Mouse (Mus musculus) forebrain, embryonic 10.5 days (tissue): ENCODE measurements around the gene Gcnt4. TPM values are rescaled to one million over a fixed set of nuclear protein-coding genes. Genes with fewer than 3 reads are reported as not detected.

Experiments used
- DNase-seq: peaks from one replicate; pipeline ENCODE4 v3.0.0-alpha.2; 2017; ENCODE audit warnings: low spot score; ENCODE audit errors: extremely low spot score
- H3K27ac ChIP-seq: fragments of 300-500 bp; sonication (generic); 2 replicates; pipeline ENCODE4 v1.5.1; 2016; ENCODE audit warnings: mild to moderate bottlenecking
- H3K27me3 ChIP-seq: fragments of 300-500 bp; sonication (generic); 2 replicates; pipeline ENCODE4 v1.6.1; 2016; ENCODE audit warnings: mild to moderate bottlenecking; ENCODE audit not compliant: poor library complexity, severe bottlenecking
- H3K36me3 ChIP-seq: fragments of 300-500 bp; sonication (generic); replicated peaks from 2 replicates; pipeline ENCODE4 v1.6.1; 2016; ENCODE audit warnings: mild to moderate bottlenecking, moderate library complexity
- H3K4me1 ChIP-seq: fragments of 300-500 bp; sonication (generic); 2 replicates; pipeline ENCODE4 v1.6.1; 2016
- H3K4me3 ChIP-seq: fragments of 300-500 bp; sonication (generic); 2 replicates; pipeline ENCODE4 v1.5.1; 2016; ENCODE audit warnings: mild to moderate bottlenecking, moderate library complexity
- H3K9me3 ChIP-seq: fragments of 300-500 bp; sonication (generic); 2 replicates; pipeline ENCODE4 v1.6.1; 2016; ENCODE audit warnings: mild to moderate bottlenecking, moderate library complexity
- WGBS: fragments of 180-500 bp; shearing (Covaris S2); methylation state at CpG from one replicate; pipeline ENCODE4 v1.1.7; 2016; 5-methylcytosine and 5-hydroxymethylcytosine counted together
- polyA plus RNA-seq: library from polyadenylated mRNA; unstranded; fragments of >200 nt; fragmentation: Nextera tagmentation; extraction: Ambion mirVana; gene quantifications from 2 replicates; pipeline ENCODE4 v1.2.1, GENCODE M21; 2016

The Gcnt4 gene
- polyA plus RNA-seq, 1 experiment from 2014 or later, result 0.22 TPM

DNA sequence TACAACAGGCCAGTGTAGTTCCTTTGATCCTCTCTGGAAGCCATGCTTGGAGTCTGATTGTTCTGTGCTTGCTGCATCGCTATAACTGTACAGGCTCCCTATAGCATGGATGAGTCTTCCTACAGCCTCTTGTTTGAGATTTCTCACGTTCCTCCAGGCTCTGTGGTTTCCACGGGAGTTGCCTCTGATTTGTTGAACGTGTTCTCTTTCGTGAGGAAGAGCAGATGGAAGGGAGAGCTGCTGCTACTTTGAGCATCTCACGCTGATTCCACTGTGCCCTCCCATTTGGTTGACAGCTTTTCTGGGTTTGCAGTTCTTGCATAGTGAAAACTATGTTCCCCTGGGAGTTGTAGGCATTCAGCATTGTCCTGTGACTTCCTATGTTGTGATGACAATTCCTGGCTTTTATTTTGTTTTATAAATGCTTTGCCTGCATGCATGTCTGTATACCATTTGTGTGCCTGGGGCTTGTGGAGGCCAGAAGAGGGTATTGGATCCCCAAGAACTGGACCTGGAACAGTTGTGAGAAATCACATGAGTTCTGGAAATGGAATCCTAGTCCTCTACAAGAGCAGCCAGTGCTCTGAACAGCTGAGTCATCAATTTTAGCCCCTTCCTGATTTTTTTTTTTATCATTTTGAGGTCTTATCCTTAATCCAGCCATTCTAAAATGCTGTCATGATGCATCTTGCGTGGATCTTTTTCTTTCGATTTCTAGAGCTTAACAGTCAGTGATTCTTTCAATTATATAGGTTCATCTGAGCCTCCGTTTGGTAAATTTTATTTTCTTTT, 37.1 kb downstream of the Gcnt4 start:
- DNase-seq, result no peak
- no peak overlapping the region for H3K27ac ChIP-seq
- WGBS, result 83% methylated on average over 9 of the region's 9 CpGs
- no peaks in the 10 kb centered on the region for H3K9me3 ChIP-seq
- H3K36me3 ChIP-seq, result no peaks in the 10 kb centered on the region
- H3K4me3 ChIP-seq, result no peak overlapping the region
- H3K4me1 ChIP-seq, result no peaks in the 10 kb centered on the region
- no peaks in the 10 kb centered on the region for H3K27me3 ChIP-seq

- H3K27me3 ChIP-seq, result no peaks in the 10 kb centered on the region
- no peaks in the 10 kb centered on the region for H3K9me3 ChIP-seq
- no peak overlapping the region for H3K27ac ChIP-seq
- DNase-seq, result no peak
- WGBS, result 93% methylated on average over 5 of the region's 5 CpGs
- no peaks in the 10 kb centered on the region for H3K36me3 ChIP-seq
- no peak overlapping the region for H3K4me3 ChIP-seq
- no peaks in the 10 kb centered on the region for H3K4me1 ChIP-seq
These were observed 38.3 kb downstream of the Gcnt4 start for GRCm38 (mm10) chr13:96962801-96963200.

DNA sequence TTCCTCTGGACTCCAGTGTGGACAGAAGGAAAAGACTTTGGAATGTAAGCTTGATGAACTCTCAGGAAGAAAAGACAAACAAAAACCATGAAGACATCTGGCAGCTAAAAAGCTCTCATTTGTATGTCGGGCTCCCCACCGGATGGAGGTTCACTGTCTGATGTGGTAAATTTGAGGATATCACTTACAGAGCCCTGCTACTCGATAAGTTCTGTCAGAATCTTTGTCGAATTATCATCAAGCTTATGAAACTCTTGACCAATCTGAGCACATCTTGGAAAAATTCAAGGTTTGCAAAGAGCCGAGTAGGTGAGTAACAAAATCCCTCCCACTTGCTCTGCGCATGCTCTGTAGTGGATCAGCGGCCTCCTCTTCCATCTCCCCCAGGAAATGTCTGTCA, 40.5 kb downstream of the Gcnt4 start:
- no peaks in the 10 kb centered on the region for H3K9me3 ChIP-seq
- H3K4me1 ChIP-seq, result no peaks in the 10 kb centered on the region
- H3K36me3 ChIP-seq, result no peaks in the 10 kb centered on the region
- DNase-seq, result no peak
- no peaks in the 10 kb centered on the region for H3K27me3 ChIP-seq
- WGBS, result 92% methylated on average over 7 of the region's 7 CpGs
- H3K27ac ChIP-seq, result no peak overlapping the region
- no peak overlapping the region for H3K4me3 ChIP-seq

DNA sequence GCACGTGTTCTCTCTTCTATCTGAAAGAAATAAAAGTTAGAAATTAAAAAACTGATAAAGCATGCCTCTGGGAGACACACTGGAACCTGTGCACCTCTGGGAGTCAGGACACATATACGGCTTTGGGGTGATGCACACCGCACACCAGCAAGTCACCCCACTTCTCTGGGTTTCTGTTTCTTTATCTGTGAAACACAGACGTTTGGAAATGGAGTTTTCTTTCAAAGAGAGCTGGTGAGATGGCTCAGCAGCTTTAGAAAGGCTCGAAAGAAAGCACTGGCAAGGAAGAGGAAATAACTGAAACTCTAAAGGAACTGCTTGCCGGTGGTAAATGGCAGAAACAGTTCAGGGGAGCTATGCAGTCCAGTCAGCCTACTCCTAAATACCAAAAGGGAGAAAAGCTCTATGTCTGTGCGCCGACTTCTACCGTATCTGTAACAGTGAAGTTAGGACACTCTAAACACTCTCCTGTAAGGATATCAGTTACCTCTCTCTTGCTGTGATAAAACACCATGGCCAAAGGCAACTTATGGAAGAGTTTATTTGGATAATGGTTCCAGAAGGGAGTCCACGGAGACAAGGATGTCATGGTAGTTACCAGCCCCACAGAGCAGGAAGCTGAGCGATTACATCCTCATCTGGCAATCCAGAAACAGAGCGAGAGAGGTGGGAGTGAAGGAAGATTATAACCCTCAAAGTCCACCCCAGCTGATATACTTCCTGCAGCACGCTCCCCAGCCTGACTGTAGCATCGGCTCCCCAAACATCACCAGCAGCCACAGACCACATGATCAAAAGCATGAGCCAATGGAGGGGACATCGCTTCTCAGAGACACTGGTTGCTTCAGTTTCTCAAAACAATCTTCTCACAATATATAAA, 42.0 kb downstream of the Gcnt4 start:
- Histone ChIP-seq H3K36me3 (no peaks in the 10 kb centered on the region), H3K27ac (no peak overlapping the region), H3K9me3 (no peaks in the 10 kb centered on the region), H3K4me1 (no peaks in the 10 kb centered on the region), H3K4me3 (no peak overlapping the region), H3K27me3 (no peaks in the 10 kb centered on the region)
- no peak for DNase-seq
- 83% methylated on average over 15 of the region's 15 CpGs for WGBS

GRCm38 (mm10) chr13:96967091-96967490, 42.6 kb downstream of the Gcnt4 start:
- 92% methylated on average over 5 of the region's 5 CpGs for WGBS
- no peaks in the 10 kb centered on the region for H3K4me1 ChIP-seq
- H3K4me3 ChIP-seq, result no peak overlapping the region
- H3K27me3 ChIP-seq, result no peaks in the 10 kb centered on the region
- H3K9me3 ChIP-seq, result no peaks in the 10 kb centered on the region
- no peak for DNase-seq
- no peak overlapping the region for H3K27ac ChIP-seq
- no peaks in the 10 kb centered on the region for H3K36me3 ChIP-seq

DNA sequence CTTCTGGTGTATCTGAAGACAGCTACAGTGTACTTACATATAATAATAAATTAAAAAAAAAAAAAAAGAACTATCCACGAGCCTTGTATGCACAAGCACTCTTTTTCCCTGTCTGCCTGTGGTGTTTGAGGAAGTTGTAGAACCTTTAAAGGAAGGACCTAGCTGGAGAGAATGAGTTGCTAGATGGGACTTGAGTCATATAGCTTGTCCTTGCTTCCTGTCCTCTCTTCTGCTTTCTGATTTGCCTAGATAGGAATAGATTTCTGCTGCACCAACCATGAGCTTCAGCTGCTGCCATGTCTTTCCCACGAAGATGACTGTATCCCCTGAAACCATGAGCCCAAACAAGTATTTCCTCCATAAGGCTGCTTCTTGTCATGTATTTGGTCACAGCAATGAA, 43.3 kb downstream of the Gcnt4 start:
- Histone ChIP-seq H3K27me3 (no peaks in the 10 kb centered on the region), H3K27ac (no peak overlapping the region), H3K4me1 (no peaks in the 10 kb centered on the region), H3K9me3 (no peaks in the 10 kb centered on the region), H3K4me3 (no peak overlapping the region), H3K36me3 (no peaks in the 10 kb centered on the region)
- WGBS, result 97% methylated on average over 2 of the region's 2 CpGs
- no peak for DNase-seq

DNA sequence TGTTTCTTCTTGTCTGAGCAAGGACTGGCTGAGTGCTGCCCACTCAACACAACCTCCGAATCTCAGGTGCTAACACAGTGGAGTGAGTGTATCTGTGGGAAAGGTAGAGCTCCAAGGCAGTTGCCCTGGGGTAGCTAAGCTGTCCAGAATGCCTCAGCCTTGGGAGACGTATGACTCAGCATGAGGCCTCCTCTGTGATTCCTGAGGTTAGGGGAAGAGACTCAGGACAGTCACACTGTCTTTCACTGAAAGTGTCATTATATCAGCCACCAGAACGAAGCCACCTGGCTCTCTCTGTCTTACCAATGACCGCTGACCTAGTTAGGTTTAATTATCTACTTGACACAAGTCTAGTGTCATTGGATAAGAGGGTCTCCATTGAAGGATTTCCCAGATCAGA, 46.6 kb downstream of the Gcnt4 start:
- Histone ChIP-seq H3K4me3 (no peak overlapping the region), H3K9me3 (no peaks in the 10 kb centered on the region), H3K27ac (no peak overlapping the region), H3K27me3 (no peaks in the 10 kb centered on the region), H3K4me1 (no peaks in the 10 kb centered on the region), H3K36me3 (no peaks in the 10 kb centered on the region)
- WGBS, result 80% methylated on average over 4 of the region's 4 CpGs
- no peak for DNase-seq

DNA sequence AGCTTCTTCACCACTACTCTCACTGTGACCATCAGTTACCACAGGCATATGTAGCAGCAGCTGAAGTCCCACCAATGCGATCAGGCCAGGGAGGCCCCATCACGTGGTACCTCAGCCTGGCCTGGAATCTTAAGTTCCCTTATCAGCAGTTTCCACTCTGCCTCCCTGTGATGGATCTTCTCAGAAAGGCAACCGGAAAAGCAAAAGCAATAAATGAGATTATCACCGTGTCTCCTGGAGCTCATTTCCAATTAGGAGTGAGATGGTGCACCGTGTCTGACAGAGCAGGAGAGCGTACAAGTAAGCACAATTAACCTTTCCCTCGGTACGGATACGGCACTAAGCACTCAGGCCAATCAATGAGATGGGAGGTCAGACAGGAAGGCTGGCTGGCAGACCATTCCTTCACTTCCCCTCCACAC, 47.4 kb downstream of the Gcnt4 start:
- DNase-seq, result no peak
- 87% methylated on average over 9 of the region's 9 CpGs for WGBS
- H3K36me3 ChIP-seq, result no peaks in the 10 kb centered on the region
- H3K27ac ChIP-seq, result no peak overlapping the region
- H3K4me3 ChIP-seq, result no peak overlapping the region
- no peaks in the 10 kb centered on the region for H3K27me3 ChIP-seq
- H3K9me3 ChIP-seq, result no peaks in the 10 kb centered on the region
- no peaks in the 10 kb centered on the region for H3K4me1 ChIP-seq

DNA sequence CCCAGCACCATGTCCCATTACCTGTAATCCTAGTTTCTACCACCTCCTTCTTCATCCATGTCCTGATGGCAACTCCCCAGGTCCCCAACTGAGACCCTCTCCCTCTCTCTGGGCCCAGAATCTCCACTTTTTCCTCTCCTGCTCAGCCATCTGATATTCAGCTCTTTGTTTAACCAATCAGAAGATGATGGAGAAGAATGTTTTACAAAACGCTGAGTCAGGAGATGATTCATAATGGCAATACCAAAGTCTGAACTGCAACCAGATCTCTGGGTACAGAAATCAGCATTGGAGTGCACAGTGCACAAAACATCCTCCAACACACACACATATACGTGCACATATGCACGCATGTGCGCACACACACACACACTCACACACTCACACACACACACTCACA, 48.8 kb downstream of the Gcnt4 start:
- WGBS, result 96% methylated on average over 4 of the region's 4 CpGs
- H3K27ac ChIP-seq, result no peak overlapping the region

GRCm38 (mm10) chr13:96976986-96977595, 52.6 kb downstream of the Gcnt4 start:
- Histone ChIP-seq H3K27ac (no peak overlapping the region), H3K36me3 (no peaks in the 10 kb centered on the region), H3K4me1 (no peaks in the 10 kb centered on the region), H3K4me3 (no peak overlapping the region), H3K27me3 (no peaks in the 10 kb centered on the region), H3K9me3 (no peaks in the 10 kb centered on the region)
- DNase-seq, result no peak
- 84% methylated on average over 6 of the region's 6 CpGs for WGBS

More for the DNA sequence above, 48.8 kb downstream of the Gcnt4 start:
- Histone ChIP-seq H3K27me3 (no peaks in the 10 kb centered on the region), H3K4me1 (no peaks in the 10 kb centered on the region), H3K4me3 (no peak overlapping the region), H3K9me3 (no peaks in the 10 kb centered on the region), H3K36me3 (no peaks in the 10 kb centered on the region)
- no peak for DNase-seq

DNA sequence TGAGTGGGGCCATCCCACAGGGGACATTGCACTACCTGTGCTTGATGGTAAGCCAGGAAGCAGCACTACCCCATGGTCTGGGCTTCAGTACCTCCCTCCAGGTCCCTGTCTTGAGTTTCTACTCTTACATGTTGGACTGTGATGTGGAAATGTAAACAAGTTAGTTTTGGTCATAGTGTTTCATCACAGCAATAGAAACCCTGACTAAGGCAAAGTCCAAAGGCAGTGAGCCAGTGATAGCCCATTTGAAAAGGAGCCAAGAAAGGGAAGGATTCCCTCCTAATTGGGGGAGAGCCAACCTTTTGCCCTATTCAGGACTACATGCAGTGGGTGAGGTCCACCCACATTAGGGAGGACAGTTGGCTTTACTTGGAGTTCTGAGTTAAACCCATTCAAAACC, 56.1 kb downstream of the Gcnt4 start:
- Histone ChIP-seq H3K4me3 (no peak overlapping the region), H3K9me3 (no peaks in the 10 kb centered on the region), H3K27me3 (no peaks in the 10 kb centered on the region), H3K4me1 (peaks cover 12% of the 10 kb centered on the region), H3K36me3 (no peaks in the 10 kb centered on the region), H3K27ac (no peak overlapping the region)
- no peak for DNase-seq

DNA sequence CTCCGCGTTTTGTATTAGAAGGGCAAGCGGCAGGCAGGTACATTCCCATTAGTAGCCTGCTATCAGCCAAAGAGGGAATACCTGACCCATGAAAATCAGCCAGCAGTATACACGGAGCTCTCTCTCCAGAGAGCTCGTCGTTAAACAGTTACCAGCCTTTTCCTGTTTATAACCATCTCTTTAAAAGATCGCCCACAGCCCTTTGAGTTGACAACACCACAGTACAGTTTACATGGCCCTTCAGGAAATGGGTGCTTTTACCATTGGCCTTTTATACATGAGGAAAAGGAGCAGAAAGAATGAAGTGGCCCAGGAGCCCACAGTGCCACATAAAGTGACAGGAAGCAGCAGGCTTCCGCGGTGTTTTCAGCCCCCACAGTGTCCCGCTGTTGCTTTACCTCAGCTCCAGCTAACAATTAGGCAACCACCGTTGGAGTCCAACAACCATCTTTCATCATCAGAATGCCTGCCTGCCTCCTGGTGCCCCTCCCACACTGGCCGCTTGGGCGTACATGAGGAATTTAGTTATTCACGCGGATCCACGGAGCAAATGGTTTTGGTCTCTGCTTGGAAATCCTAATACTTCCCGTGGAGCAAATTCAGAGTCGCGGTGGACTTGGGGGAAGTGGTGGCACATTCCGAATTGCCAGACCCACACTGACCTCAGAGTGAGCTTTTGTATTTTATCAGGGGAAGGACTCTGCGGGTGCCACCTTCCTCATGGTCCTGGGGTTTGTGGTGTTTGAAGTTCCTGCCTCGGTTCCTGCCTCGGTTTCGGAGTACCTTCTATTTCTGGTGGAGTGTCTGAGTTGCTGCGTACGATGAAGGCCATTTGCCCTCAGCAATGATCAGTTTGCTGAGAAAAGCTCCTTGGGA, 59.0 kb downstream of the Gcnt4 start:
- no peak overlapping the region for H3K27ac ChIP-seq
- no peaks in the 10 kb centered on the region for H3K36me3 ChIP-seq
- DNase-seq, result no peak
- WGBS, result 78% methylated on average over 26 of the region's 26 CpGs
- H3K27me3 ChIP-seq, result no peaks in the 10 kb centered on the region
- H3K4me3 ChIP-seq, result no peak overlapping the region
- H3K4me1 ChIP-seq, result peaks cover 19% of the 10 kb centered on the region
- H3K9me3 ChIP-seq, result no peaks in the 10 kb centered on the region
